ENCODE assay signal across 26 mouse cellular contexts in the genomic region with DNA sequence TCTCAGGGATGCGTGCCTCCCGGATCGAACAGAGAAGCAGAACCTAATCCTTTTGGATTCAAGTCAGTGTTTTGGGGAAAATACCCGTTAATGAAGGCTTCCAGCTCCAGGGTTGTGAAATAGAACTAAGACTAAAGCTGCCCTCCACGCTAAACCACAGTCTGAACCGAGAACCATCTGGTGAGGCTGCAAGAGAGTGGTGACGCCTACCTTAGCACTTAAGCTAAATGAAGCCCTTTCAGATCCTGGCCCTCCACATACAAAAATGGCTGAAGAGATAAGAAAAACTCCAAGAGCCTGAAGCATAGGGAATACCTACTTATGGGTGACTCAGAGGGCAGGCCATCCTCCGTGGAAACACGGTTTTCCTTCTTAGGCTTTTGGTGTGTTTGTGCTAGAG.
DNase-seq lines count a peak whose midpoint lies in the region; ATAC-seq and TF ChIP-seq lines count a peak whose summit lies in the region.
"Had no signal": no experiment of that assay in that cellular context is flagged by ENCODE, and none has a peak within 500 bp of the region (broad histone marks: within the 10 kb centered on the region; RNA-seq: fewer than 3 reads in every experiment).

No protein-coding gene starts in this region.

- no peak for TF ChIP-seq POLR2A in spleen, adult 2 months (IDR thresholded peaks at IDR 0.05; ENCODE audit: low read depth, low read length)
- TF ChIP-seq POLR2A in small intestine, adult 2 months (IDR thresholded peaks at IDR 0.05; ENCODE audit: low read depth, low read length): no peak

- no peak for ATAC-seq in CD4-positive, CD25-positive, alpha-beta regulatory T cell, adult 4 months
- ATAC-seq: forebrain, embryonic 14.5 days; hindbrain, embryonic 16.5 days; midbrain, embryonic 15.5 days had no signal

- H3K4me1 ChIP-seq in spleen, adult 2 months (ENCODE audit: control insufficient read depth, insufficient read depth, insufficient read length): peaks cover 45% of the 10 kb centered on the region
- H3K4me1 ChIP-seq in small intestine, adult 2 months (ENCODE audit: control insufficient read depth, insufficient read depth, insufficient read length, low read length): peaks cover 5% of the 10 kb centered on the region; the same call in 1 of the 2 replicates
- H3K4me1 ChIP-seq: lung, embryonic 15.5 days; midbrain, embryonic 15.5 days had no signal

- H3K27me3 ChIP-seq in spleen, adult 2 months (ENCODE audit: control insufficient read depth, insufficient read depth, low read length): no peaks in the 10 kb centered on the region
- H3K27me3 ChIP-seq in small intestine, adult 2 months (ENCODE audit: control insufficient read depth, insufficient read depth, low read length): no peaks in the 10 kb centered on the region
- H3K27me3 ChIP-seq: embryonic facial prominence, embryonic 12.5 days; kidney, embryonic 15.5 days; lung, embryonic 15.5 days; midbrain, embryonic 15.5 days had no signal

- no peak overlapping the region for H3K4me3 ChIP-seq in layer of hippocampus, adult 2 months
- no peak overlapping the region for H3K4me3 ChIP-seq in spleen, adult 2 months (ENCODE audit: extremely low read depth, insufficient read depth, insufficient read length)
- H3K4me3 ChIP-seq in small intestine, adult 2 months (ENCODE audit: low read depth, low read length): no peak overlapping the region
- H3K4me3 ChIP-seq: embryonic facial prominence, embryonic 12.5 days; kidney, embryonic 15.5 days; lung, embryonic 15.5 days; midbrain, embryonic 10.5 days; midbrain, embryonic 15.5 days had no signal

- peak; percentile 64 for DNase-seq in CD4-positive, CD25-positive, alpha-beta regulatory T cell, adult 2 months (ENCODE audit: low read depth, low spot score)
- no peak for DNase-seq in layer of hippocampus, adult 2 months (ENCODE audit: low spot score in 2 of 2)
- DNase-seq in layer of hippocampus, adult 9-10 months (ENCODE audit: low spot score): no peak
- no peak for DNase-seq in spleen, adult 2 months (ENCODE audit: low read depth in 1 of 2, low spot score in 2 of 2)
- no peak for DNase-seq in spleen, postnatal 14 days (ENCODE audit: low spot score in 2 of 2)
- no peak for DNase-seq in cerebellum, postnatal 10 days
- DNase-seq: adrenal gland, adult 2 months; adrenal gland, postnatal 36 days; cerebellum, adult 11 months; cerebellum, adult 9-10 months; embryo, embryonic 11 days; heart, postnatal 14 days; kidney, adult 18-20 months; kidney, postnatal 25 days; liver had no signal

- H3K36me3 ChIP-seq in spleen, adult 2 months (ENCODE audit: control insufficient read depth, insufficient read depth, low read length): peaks cover 69% of the 10 kb centered on the region
- peaks cover 1% of the 10 kb centered on the region for H3K36me3 ChIP-seq in small intestine, adult 2 months (ENCODE audit: control insufficient read depth, insufficient read depth, low read length)
- H3K36me3 ChIP-seq: midbrain, embryonic 10.5 days; midbrain, embryonic 15.5 days had no signal

- no peak for TF ChIP-seq CTCF in layer of hippocampus, adult 2 months (conservative IDR thresholded peaks at IDR 0.05)
- TF ChIP-seq CTCF in spleen, adult 2 months (IDR thresholded peaks at IDR 0.05; ENCODE audit: extremely low read depth, insufficient read depth, insufficient read length, insufficient replicate concordance): no peak
- TF ChIP-seq CTCF in small intestine, adult 2 months (IDR thresholded peaks at IDR 0.05; ENCODE audit: extremely low read depth, insufficient read length, insufficient replicate concordance, low read depth, low read length): no peak

- 72% methylated on average over 9 of the region's 9 CpGs for WGBS in spleen, adult 2 months
- 74% methylated on average over 9 of the region's 9 CpGs for WGBS in small intestine, adult 2 months

- H3K27ac ChIP-seq in layer of hippocampus, adult 2 months: peak overlapping the region; percentile 21
- H3K27ac ChIP-seq in spleen, adult 2 months (ENCODE audit: insufficient read depth, low read length): peak overlapping the region; percentile 83
- H3K27ac ChIP-seq in small intestine, adult 2 months (ENCODE audit: insufficient read depth, low read depth, low read length): peak overlapping the region; percentile 25; the same call in 1 of the 2 replicates
- H3K27ac ChIP-seq: embryonic facial prominence, embryonic 12.5 days; kidney, embryonic 15.5 days; liver, embryonic 14.5 days; lung, embryonic 15.5 days; midbrain, embryonic 10.5 days; midbrain, embryonic 15.5 days; stomach, postnatal 0 days had no signal

Comparison
In these comparisons a context has a peak if more than half of its experiments do, and no peak if none do; other contexts are left out.
1. H3K27ac ChIP-seq: peak in every context shown above with its lines; median percentile 83 in spleen, adult 2 months; 25 in small intestine, adult 2 months; 21 in layer of hippocampus, adult 2 months.